Mouse (Mus musculus) heart, adult 2 months (tissue): ENCODE measurements around the gene Tbcc.

Experiments used
- CTCF ChIP-seq: fragments of 200-600 bp; IDR thresholded peaks from 2 replicates; pipeline ENCODE4 v1.8.1; 2022; ENCODE audit warnings: antibody characterized with exemption, mild to moderate bottlenecking, moderate library complexity
- EP300 ChIP-seq: fragments of 200-500 bp; IDR thresholded peaks from 2 replicates; pipeline ENCODE4 v1.6.1; 2011; ENCODE audit warnings: low read depth, low read length, control low read depth; ENCODE audit not compliant: insufficient read depth
- POLR2A ChIP-seq: fragments of 200-500 bp; IDR thresholded peaks from 2 replicates; pipeline ENCODE4 v1.6.1; 2011; ENCODE audit warnings: mild to moderate bottlenecking, low read depth, low read length, control low read depth; ENCODE audit not compliant: insufficient read depth

- no peak for TF ChIP-seq POLR2A
- no peak for TF ChIP-seq CTCF
- TF ChIP-seq EP300, result no peak
These were observed 35.7 kb downstream of the Tbcc start for GRCm38 (mm10) chr17:46926192-46926591.
